Mouse (Mus musculus) erythroblast, embryonic 14.5 days (primary cell): ENCODE data around the gene Fam168b.

Experiments
- GATA1 ChIP-seq: IDR thresholded peaks from 2 replicates; pipeline ENCODE4 v1.6.1; 2012; ENCODE audit warnings: low read length, inconsistent platforms, mixed read lengths
- TAL1 ChIP-seq: IDR thresholded peaks from 3 replicates; pipeline ENCODE4 v1.6.1; 2012; ENCODE audit warnings: low read length, inconsistent platforms, mixed read lengths

GRCm38 (mm10) chr1:34830934-34831333 lies 11.9 kb downstream of the Fam168b start:
- TF ChIP-seq GATA1 (no peak), TAL1 (no peak)
